Mouse (Mus musculus) embryonic fibroblast, embryonic 13.5 days (primary cell): Measurements from ENCODE around the gene Hcst.

Experiments used
- CTCF ChIP-seq: IDR thresholded peaks from 2 replicates; pipeline ENCODE4 v1.5.1; 2011; ENCODE audit warnings: mild to moderate bottlenecking, control low read depth, low read length, moderate library complexity, borderline replicate concordance; ENCODE audit not compliant: insufficient read depth
- POLR2A ChIP-seq: IDR thresholded peaks from 2 replicates; pipeline ENCODE4 v1.6.1; 2011; ENCODE audit warnings: low read depth, mild to moderate bottlenecking, control low read depth, low read length, moderate library complexity

GRCm38 (mm10) chr7:30380061-30380460 is 39.6 kb downstream of the Hcst start:
- TF ChIP-seq POLR2A = no peak
- TF ChIP-seq CTCF = no peak
